Mouse (Mus musculus): ENCODE results near the gene Gm21761.
"Not testable (repeated sequence)": the region's sequence is repeated elsewhere in the genome, so short reads cannot be mapped to it uniquely, and the experiment has no call there.

Gm21761 gene

DNA sequence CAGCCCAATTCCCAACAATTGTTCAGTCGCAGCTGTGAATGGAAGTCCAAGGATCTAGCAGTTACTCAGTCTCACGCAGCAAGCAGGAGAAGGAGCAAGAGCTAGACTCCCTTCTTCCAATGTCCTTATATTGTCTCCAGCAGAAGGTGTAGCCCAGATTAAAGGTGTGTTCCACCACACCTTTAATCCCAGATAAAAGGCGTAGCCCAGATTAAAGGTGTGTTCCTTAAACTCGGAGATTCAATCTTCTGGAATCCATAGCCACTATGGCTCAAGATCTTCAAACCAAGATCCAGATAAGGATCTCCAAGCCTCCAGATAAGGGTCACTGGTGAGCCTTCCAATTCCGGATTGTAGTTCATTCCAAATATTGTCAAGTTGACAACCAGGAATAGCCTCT, at the start of gene Gm21761:
TSS of gene Gm21761 (minus strand) at position 101 of the 400 bp plus-strand sequence.
- in situ Hi-C loops (cut with MboI, MseI): loop anchor here in 1 of 2 experiments (5.0 kb wide), 1 partner anchor 213 kb away; the partner anchor contains the start of gene Gm20767

DNA sequence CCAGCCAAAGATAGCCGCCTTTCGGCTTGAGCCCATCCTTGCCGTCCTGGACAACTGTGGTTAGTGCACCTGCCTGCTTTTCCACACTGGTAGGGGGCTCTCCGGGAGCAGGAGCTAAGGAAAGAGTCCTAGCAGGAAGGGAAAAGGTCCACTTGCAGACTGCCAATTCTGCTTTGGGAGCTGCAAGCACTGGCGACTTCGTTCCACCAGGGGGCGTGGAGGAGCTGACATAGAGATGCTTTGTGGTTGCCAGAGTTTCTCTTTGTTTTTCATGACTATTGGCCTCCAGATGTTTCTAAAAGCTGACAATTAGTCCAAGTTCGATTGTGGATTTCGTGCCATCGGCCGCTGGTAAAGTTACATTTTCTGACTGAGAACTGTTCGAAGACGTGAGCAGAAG, 40.1 kb upstream of the Gm21761 start:
- in situ Hi-C loops (cut with MboI, MseI): not testable (repeated sequence)

DNA sequence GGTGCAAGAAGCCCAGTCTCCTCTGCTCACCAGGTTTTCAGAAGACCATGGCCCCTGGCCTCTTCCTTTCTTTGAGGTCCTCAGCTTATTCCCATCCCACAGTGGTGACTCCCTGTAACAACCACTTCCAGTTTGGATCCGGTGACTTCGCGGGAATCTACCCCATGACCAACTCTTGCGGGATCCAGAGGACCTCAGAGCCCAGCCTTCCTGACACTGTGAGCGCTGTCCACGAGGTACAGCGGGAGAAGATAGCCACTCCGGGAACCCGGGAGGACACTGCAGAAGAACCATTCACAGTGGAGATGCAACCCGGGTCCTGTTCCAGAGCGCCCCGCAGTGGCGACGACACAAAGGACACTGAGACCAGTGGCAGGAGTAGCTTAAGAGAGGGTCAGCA, 39.1 kb upstream of the Gm21761 start:
- in situ Hi-C loops (cut with MboI, MseI): not testable (repeated sequence)

GRCm38 (mm10) chr13:119965968-119966367, 36.9 kb upstream of the Gm21761 start:
- in situ Hi-C loops (cut with MboI, MseI): not testable (repeated sequence)

- in situ Hi-C loops (cut with MboI, MseI): not testable (repeated sequence)
These were observed 36.4 kb upstream of the Gm21761 start for GRCm38 (mm10) chr13:119965302-119965952.

- in situ Hi-C loops (cut with MboI, MseI): not testable (repeated sequence)
These were observed 33.8 kb upstream of the Gm21761 start for GRCm38 (mm10) chr13:119962856-119963255.

- in situ Hi-C loops (cut with MboI, MseI): loop anchor here (5.0 kb wide), 1 partner anchor 152 kb away; no protein-coding TSS in a partner anchor
These were observed 26.5 kb upstream of the Gm21761 start for GRCm38 (mm10) chr13:119955567-119955966.

GRCm38 (mm10) chr13:119955089-119955488, 26.0 kb upstream of the Gm21761 start:
- in situ Hi-C loops (cut with MboI, MseI): loop anchor here (5.0 kb wide), 1 partner anchor 152 kb away; no protein-coding TSS in a partner anchor

- in situ Hi-C loops (cut with MboI, MseI): not testable (repeated sequence)
These were observed 21.6 kb upstream of the Gm21761 start, which contains the start of gene B020031M17Rik for GRCm38 (mm10) chr13:119950706-119951105. TSS of gene B020031M17Rik (minus strand) at chr13:119950806.

GRCm38 (mm10) chr13:119924597-119925340, 4.3 kb downstream of the Gm21761 start:
- in situ Hi-C loops (cut with MboI, MseI): loop anchor here in 1 of 2 experiments (5.0 kb wide), 1 partner anchor 218 kb away; the partner anchor contains the start of gene Gm20767

- in situ Hi-C loops (cut with MboI, MseI): not testable (repeated sequence)
These were observed 11.9 kb downstream of the Gm21761 start for GRCm38 (mm10) chr13:119916966-119917722.

DNA sequence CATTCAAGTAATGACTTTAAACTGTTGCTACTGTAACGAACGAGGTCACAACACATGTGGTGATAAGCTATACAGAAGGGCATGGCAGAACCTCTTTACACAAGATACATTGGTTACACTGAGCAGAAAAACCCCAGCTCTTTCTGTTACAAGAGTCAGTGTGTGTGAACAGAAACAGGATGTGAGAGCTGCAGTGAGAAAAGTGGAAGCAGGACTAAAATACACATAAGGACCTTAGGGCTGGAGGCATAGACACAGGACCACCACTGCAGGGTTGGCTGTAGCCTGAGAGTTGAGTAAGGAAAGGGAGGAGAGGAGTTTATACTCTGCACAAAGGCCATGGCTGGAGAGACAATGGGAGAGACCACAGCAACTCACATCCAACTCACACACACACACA, 12.6 kb downstream of the Gm21761 start:
- in situ Hi-C loops (cut with MboI, MseI): not testable (repeated sequence)

GRCm38 (mm10) chr13:119898549-119898948, 30.5 kb downstream of the Gm21761 start:
- in situ Hi-C loops (cut with MboI, MseI): loop anchor here (5.0 kb wide), 1 partner anchor 274 kb away; the partner anchor contains the start of gene Gm21818 (in 2 of the 2)

- in situ Hi-C loops (cut with MboI, MseI): loop anchor here (5.0 kb wide), 1 partner anchor 278 kb away; the partner anchor contains the start of gene Gm21818 (in 2 of the 2)
These were observed 34.4 kb downstream of the Gm21761 start, which contains the start of gene Tcstv1 for GRCm38 (mm10) chr13:119894685-119895084. TSS of gene Tcstv1 (minus strand) at chr13:119894785.

DNA sequence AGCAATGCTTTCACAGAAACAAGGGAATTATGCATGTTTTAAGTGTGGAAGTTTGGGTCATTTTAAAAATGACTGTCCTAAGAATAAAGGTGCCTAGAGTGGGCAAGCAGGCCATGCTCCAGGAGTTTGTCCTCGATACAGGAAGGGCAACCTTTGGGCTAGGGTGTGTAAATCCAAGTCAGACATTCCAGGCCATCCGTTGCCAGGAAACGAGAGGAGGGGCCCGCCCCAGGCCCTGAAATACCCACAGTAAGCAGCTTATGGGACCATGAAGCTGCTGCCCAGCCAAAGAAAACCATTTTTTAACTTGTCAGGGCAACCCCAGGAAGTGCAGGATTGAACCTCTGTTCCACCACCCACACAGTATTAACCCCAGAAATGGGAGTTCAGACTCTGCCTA, 42.2 kb downstream of the Gm21761 start:
- in situ Hi-C loops (cut with MboI, MseI): not testable (repeated sequence)

GRCm38 (mm10) chr13:119864395-119864999, 64.6 kb downstream of the Gm21761 start:
- in situ Hi-C loops (cut with MboI, MseI): loop anchor here in 1 of 2 experiments (5.0 kb wide), 1 partner anchor 333 kb away; no protein-coding TSS in a partner anchor

DNA sequence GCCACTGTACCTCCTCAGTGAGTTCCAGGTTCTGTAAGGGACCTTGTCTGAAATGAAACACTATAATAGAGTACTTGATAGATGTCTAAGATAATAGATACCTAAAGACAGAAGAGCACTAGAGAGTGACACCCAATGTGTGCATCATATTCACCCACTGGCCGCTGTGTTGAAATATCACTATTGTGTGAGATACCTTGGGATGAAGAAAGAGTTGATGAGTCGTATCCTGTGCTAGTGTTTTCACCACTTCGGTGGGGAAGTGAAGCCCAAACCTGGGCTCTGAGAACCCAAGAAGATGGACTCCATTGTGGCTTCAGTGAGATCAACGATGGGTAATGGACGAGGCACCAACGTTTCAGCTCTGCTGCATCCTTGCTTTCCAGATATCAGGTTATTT, 66.7 kb downstream of the Gm21761 start:
- in situ Hi-C loops (cut with MboI, MseI): loop anchor here in 1 of 2 experiments (5.0 kb wide), 1 partner anchor 335 kb away; no protein-coding TSS in a partner anchor

All from T-helper 17 cell (primary cell).